Mouse (Mus musculus): ENCODE data around the gene Slc6a6. TPM values are rescaled to one million over a fixed set of nuclear protein-coding genes. Genes with fewer than 3 reads are reported as not detected.

Slc6a6 gene
- polyA plus RNA-seq, 1 experiment = 109 TPM

DNA sequence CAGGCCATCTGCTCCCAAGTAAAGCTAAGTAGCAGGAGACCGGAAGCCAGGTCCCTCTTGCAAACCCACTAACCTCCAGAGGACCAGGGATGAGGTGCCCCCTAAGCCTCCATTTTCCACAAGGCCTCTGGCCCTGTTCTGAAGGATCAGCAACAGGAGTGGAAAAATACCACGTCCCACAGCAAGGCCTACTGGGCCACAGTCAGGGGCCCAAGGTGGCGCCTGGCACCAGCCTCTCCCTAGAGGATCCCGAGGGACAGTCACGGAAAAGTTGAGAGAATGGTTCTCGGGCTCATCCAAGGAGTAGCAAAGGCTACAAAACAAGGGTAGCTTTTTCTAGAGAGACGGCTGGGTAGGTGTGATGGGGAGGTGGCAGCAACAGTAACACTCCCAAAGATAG lies 53.6 kb downstream of the Slc6a6 start:
- Histone ChIP-seq H3K27me3 (ENCODE audit: control insufficient read depth, insufficient read depth, low read length, poor library complexity, severe bottlenecking) (no peaks in the 10 kb centered on the region), H3K9ac (ENCODE audit: low read depth, poor library complexity, severe bottlenecking) (no peak overlapping the region), H3K27ac (ENCODE audit: insufficient read depth, low read length) (peak overlapping the region; percentile 8; the same call in 1 of the 2 replicates), H3K36me3 (ENCODE audit: control insufficient read depth, insufficient read depth, low read length, poor library complexity, severe bottlenecking) (peaks cover 48% of the 10 kb centered on the region), H3K4me3 (ENCODE audit: low read depth, low read length) (no peak overlapping the region), H3K9me3 (replicated peaks; ENCODE audit: control insufficient read depth, insufficient read depth, low read length, poor library complexity, severe bottlenecking) (no peaks in the 10 kb centered on the region), H3K4me1 (ENCODE audit: control insufficient read depth, insufficient read depth, low read length) (no peaks in the 10 kb centered on the region)
- no peak for TF ChIP-seq POLR2A (IDR thresholded peaks at IDR 0.05; ENCODE audit: insufficient read depth, low read length)
- TF ChIP-seq EP300 (IDR thresholded peaks at IDR 0.05; ENCODE audit: insufficient read depth, low read depth, low read length) = no peak
- TF ChIP-seq CTCF (IDR thresholded peaks at IDR 0.05; ENCODE audit: low read depth, low read length) = no peak

DNA sequence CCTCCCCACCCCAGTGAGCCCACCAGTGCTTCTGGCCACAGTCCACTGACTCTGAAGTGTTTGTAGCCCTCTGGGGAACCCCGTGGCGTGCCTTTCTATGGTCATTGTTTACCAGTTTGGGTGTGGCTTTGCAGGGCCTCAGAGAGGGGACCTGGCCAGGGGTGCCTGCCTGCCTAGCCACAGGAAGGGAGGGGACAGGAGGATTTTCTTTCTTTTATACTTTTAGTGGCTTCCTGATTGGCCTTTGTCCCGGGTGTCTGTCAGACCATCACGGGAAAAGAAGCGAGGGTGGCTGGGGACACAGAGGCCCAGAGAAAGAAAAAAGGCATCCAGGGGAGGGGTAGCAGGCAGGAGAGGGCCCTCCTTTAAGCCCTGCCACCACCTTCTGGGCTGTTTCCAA lies 54.2 kb downstream of the Slc6a6 start:
- Histone ChIP-seq H3K4me1 (ENCODE audit: control insufficient read depth, insufficient read depth, low read length) (no peaks in the 10 kb centered on the region), H3K27me3 (ENCODE audit: control insufficient read depth, insufficient read depth, low read length, poor library complexity, severe bottlenecking) (no peaks in the 10 kb centered on the region), H3K9me3 (replicated peaks; ENCODE audit: control insufficient read depth, insufficient read depth, low read length, poor library complexity, severe bottlenecking) (no peaks in the 10 kb centered on the region), H3K27ac (ENCODE audit: insufficient read depth, low read length) (0 out of 2 replicates have a peak overlapping the region, but pooled peaks have one; percentile 1), H3K36me3 (ENCODE audit: control insufficient read depth, insufficient read depth, low read length, poor library complexity, severe bottlenecking) (peaks cover 44% of the 10 kb centered on the region), H3K9ac (ENCODE audit: low read depth, poor library complexity, severe bottlenecking) (no peak overlapping the region), H3K4me3 (ENCODE audit: low read depth, low read length) (no peak overlapping the region)
- TF ChIP-seq POLR2A (IDR thresholded peaks at IDR 0.05; ENCODE audit: insufficient read depth, low read length) = no peak
- no peak for TF ChIP-seq EP300 (IDR thresholded peaks at IDR 0.05; ENCODE audit: insufficient read depth, low read depth, low read length)
- no peak for TF ChIP-seq CTCF (IDR thresholded peaks at IDR 0.05; ENCODE audit: low read depth, low read length)

DNA sequence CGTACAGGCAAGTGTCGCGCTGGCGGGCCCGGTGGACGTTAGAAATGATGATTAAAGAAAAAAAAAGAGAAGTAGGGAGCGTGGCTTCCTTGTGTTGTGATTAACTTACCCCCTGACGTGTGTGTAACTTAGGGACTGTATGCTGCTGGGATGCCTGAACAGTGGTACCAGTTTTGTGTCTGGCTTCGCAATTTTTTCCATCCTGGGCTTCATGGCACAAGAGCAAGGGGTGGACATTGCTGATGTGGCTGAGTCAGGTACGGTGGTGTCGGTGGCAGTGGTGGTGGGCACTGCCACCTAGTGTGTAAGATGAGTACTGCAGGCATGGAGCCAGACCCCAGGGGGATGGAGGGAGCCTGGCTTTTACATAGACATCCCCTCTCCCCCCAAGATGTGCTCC lies 57.2 kb downstream of the Slc6a6 start:
- TF ChIP-seq POLR2A (IDR thresholded peaks at IDR 0.05; ENCODE audit: insufficient read depth, low read length) = no peak
- TF ChIP-seq EP300 (IDR thresholded peaks at IDR 0.05; ENCODE audit: insufficient read depth, low read depth, low read length) = no peak
- TF ChIP-seq CTCF (IDR thresholded peaks at IDR 0.05; ENCODE audit: low read depth, low read length) = peak; percentile 91
- Histone ChIP-seq H3K36me3 (ENCODE audit: control insufficient read depth, insufficient read depth, low read length, poor library complexity, severe bottlenecking) (peaks cover 29% of the 10 kb centered on the region), H3K9me3 (replicated peaks; ENCODE audit: control insufficient read depth, insufficient read depth, low read length, poor library complexity, severe bottlenecking) (no peaks in the 10 kb centered on the region), H3K9ac (ENCODE audit: low read depth, poor library complexity, severe bottlenecking) (no peak overlapping the region), H3K27ac (ENCODE audit: insufficient read depth, low read length) (no peak overlapping the region), H3K4me3 (ENCODE audit: low read depth, low read length) (no peak overlapping the region), H3K4me1 (ENCODE audit: control insufficient read depth, insufficient read depth, low read length) (no peaks in the 10 kb centered on the region), H3K27me3 (ENCODE audit: control insufficient read depth, insufficient read depth, low read length, poor library complexity, severe bottlenecking) (no peaks in the 10 kb centered on the region)

- H3K27ac ChIP-seq (ENCODE audit: insufficient read depth, low read length) = no peak overlapping the region
- H3K9me3 ChIP-seq (replicated peaks; ENCODE audit: control insufficient read depth, insufficient read depth, low read length, poor library complexity, severe bottlenecking) = no peaks in the 10 kb centered on the region
- H3K27me3 ChIP-seq (ENCODE audit: control insufficient read depth, insufficient read depth, low read length, poor library complexity, severe bottlenecking) = no peaks in the 10 kb centered on the region
- no peak overlapping the region for H3K9ac ChIP-seq (ENCODE audit: low read depth, poor library complexity, severe bottlenecking)
- TF ChIP-seq POLR2A (IDR thresholded peaks at IDR 0.05; ENCODE audit: insufficient read depth, low read length) (no peak), EP300 (IDR thresholded peaks at IDR 0.05; ENCODE audit: insufficient read depth, low read depth, low read length) (no peak), CTCF (IDR thresholded peaks at IDR 0.05; ENCODE audit: low read depth, low read length) (no peak)
- peaks cover 32% of the 10 kb centered on the region for H3K36me3 ChIP-seq (ENCODE audit: control insufficient read depth, insufficient read depth, low read length, poor library complexity, severe bottlenecking)
- no peak overlapping the region for H3K4me3 ChIP-seq (ENCODE audit: low read depth, low read length)
- no peaks in the 10 kb centered on the region for H3K4me1 ChIP-seq (ENCODE audit: control insufficient read depth, insufficient read depth, low read length)
These were observed 58.6 kb downstream of the Slc6a6 start for GRCm38 (mm10) chr6:91742466-91742865.

DNA sequence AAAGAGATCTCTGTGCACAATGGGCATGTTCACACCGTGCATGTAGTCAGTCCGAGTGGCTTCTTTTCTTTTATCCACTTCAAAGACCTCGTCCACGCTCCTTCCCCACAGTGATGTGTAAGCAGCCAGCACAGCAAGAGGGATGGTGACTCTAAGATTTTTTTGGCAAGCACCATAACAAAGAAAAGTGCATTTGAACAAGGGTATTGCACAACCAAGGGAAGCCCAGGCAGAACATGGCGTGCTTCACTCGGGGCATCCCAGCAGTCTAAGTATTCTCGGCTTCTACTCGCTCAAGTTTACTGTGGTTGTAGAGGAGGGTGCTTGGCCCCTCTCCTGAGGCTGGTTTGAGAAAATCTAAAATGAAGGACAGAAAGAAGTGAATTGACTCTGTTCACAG lies 59.1 kb downstream of the Slc6a6 start:
- H3K9me3 ChIP-seq (replicated peaks; ENCODE audit: control insufficient read depth, insufficient read depth, low read length, poor library complexity, severe bottlenecking) = no peaks in the 10 kb centered on the region
- no peak overlapping the region for H3K9ac ChIP-seq (ENCODE audit: low read depth, poor library complexity, severe bottlenecking)
- H3K4me1 ChIP-seq (ENCODE audit: control insufficient read depth, insufficient read depth, low read length) = no peaks in the 10 kb centered on the region
- H3K27ac ChIP-seq (ENCODE audit: insufficient read depth, low read length) = no peak overlapping the region
- TF ChIP-seq CTCF (IDR thresholded peaks at IDR 0.05; ENCODE audit: low read depth, low read length) (no peak), POLR2A (IDR thresholded peaks at IDR 0.05; ENCODE audit: insufficient read depth, low read length) (no peak), EP300 (IDR thresholded peaks at IDR 0.05; ENCODE audit: insufficient read depth, low read depth, low read length) (no peak)
- H3K4me3 ChIP-seq (ENCODE audit: low read depth, low read length) = no peak overlapping the region
- H3K27me3 ChIP-seq (ENCODE audit: control insufficient read depth, insufficient read depth, low read length, poor library complexity, severe bottlenecking) = no peaks in the 10 kb centered on the region
- H3K36me3 ChIP-seq (ENCODE audit: control insufficient read depth, insufficient read depth, low read length, poor library complexity, severe bottlenecking) = peaks cover 31% of the 10 kb centered on the region

- Histone ChIP-seq H3K9me3 (replicated peaks; ENCODE audit: control insufficient read depth, insufficient read depth, low read length, poor library complexity, severe bottlenecking) (no peaks in the 10 kb centered on the region), H3K27ac (ENCODE audit: insufficient read depth, low read length) (no peak overlapping the region), H3K4me1 (ENCODE audit: control insufficient read depth, insufficient read depth, low read length) (no peaks in the 10 kb centered on the region), H3K27me3 (ENCODE audit: control insufficient read depth, insufficient read depth, low read length, poor library complexity, severe bottlenecking) (no peaks in the 10 kb centered on the region), H3K4me3 (ENCODE audit: low read depth, low read length) (no peak overlapping the region), H3K36me3 (ENCODE audit: control insufficient read depth, insufficient read depth, low read length, poor library complexity, severe bottlenecking) (peaks cover 38% of the 10 kb centered on the region), H3K9ac (ENCODE audit: low read depth, poor library complexity, severe bottlenecking) (no peak overlapping the region)
- no peak for TF ChIP-seq POLR2A (IDR thresholded peaks at IDR 0.05; ENCODE audit: insufficient read depth, low read length)
- no peak for TF ChIP-seq EP300 (IDR thresholded peaks at IDR 0.05; ENCODE audit: insufficient read depth, low read depth, low read length)
- no peak for TF ChIP-seq CTCF (IDR thresholded peaks at IDR 0.05; ENCODE audit: low read depth, low read length)
These were observed 60.0 kb downstream of the Slc6a6 start for GRCm38 (mm10) chr6:91743886-91744285.
